9 mouse cellular contexts compared by ENCODE assay signal in the genomic region with DNA sequence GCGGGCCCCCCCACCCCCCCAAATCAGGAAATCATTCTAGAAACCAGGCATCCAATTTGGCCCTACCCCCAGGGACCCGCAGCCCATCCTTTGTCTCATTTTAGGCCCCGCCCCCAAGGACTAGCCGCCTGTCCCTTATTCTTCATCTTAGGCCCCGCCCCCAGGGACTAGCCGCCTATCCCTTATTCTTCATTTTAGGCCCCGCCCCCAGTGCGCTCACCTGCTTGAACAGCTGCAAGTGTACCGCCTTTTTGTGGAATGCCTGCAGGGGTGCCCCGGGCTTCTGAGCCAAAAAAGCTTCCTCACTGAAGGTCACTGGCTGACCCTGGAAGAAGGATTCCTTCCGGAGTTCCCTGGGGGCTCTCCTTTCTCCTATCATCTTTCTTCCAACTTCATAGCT. TPM values are rescaled to one million over a fixed set of nuclear protein-coding genes. Genes with fewer than 3 reads are reported as not detected.
DNase-seq lines count a peak whose midpoint lies in the region; ATAC-seq and TF ChIP-seq lines count a peak whose summit lies in the region.
"Had no signal": no experiment of that assay in that cellular context is flagged by ENCODE, and none has a peak within 500 bp of the region (broad histone marks: within the 10 kb centered on the region; RNA-seq: fewer than 3 reads in every experiment).

No protein-coding gene starts in this region.

- H3K36me3 ChIP-seq in hindbrain, embryonic 16.5 days (ENCODE audit: control insufficient read depth, insufficient read depth, low read length), result no peaks in the 10 kb centered on the region
- H3K36me3 ChIP-seq in liver, embryonic 14.5 days (replicated peaks; ENCODE audit: control insufficient read depth, insufficient read depth, low read depth), result no peaks in the 10 kb centered on the region
- H3K36me3 ChIP-seq in neural tube, embryonic 15.5 days, result no peaks in the 10 kb centered on the region
- H3K36me3 ChIP-seq: embryonic facial prominence, embryonic 12.5 days had no signal

- peak; percentile 55 for ATAC-seq in hindbrain, embryonic 16.5 days
- peak; percentile 31; the same call in 1 of the 2 replicates for ATAC-seq in liver, embryonic 14.5 days (ENCODE audit: insufficient read depth)
- ATAC-seq in neural tube, embryonic 15.5 days (ENCODE audit: low FRiP score), result peak; percentile 79
- no peak for ATAC-seq in activated CD4-positive, CD25-positive, alpha-beta regulatory T cell, adult 4 months

- DNase-seq in adrenal gland, postnatal 14 days, result peak; percentile 19
- no peak for DNase-seq in adrenal gland, adult 2 months
- DNase-seq in liver, embryonic 14.5 days (ENCODE audit: low read depth in 3 of 3, low spot score in 3 of 3), result no peak
- no peak for DNase-seq in spleen, adult 12 weeks (ENCODE audit: low spot score)
- DNase-seq in cerebellum, adult 11 months, result no peak

- 7% methylated on average over 11 of the region's 11 CpGs for WGBS in hindbrain, embryonic 16.5 days
- WGBS in liver, embryonic 14.5 days (ENCODE audit: insufficient replicate concordance), result 20% methylated on average over 11 of the region's 11 CpGs
- 6% methylated on average over 11 of the region's 11 CpGs for WGBS in neural tube, embryonic 15.5 days

- H3K9ac ChIP-seq in hindbrain, embryonic 16.5 days (ENCODE audit: low read depth, low read length), result no peak overlapping the region
- H3K9ac ChIP-seq in liver, embryonic 14.5 days (replicated peaks), result no peak overlapping the region
- H3K9ac ChIP-seq in neural tube, embryonic 15.5 days (replicated peaks), result no peak overlapping the region
- H3K9ac ChIP-seq: embryonic facial prominence, embryonic 12.5 days had no signal

- H3K4me3 ChIP-seq in hindbrain, embryonic 16.5 days (ENCODE audit: low read length), result peak overlapping the region; percentile 15; the same call in 1 of the 2 replicates
- H3K4me3 ChIP-seq in liver, embryonic 14.5 days (ENCODE audit: insufficient read depth in 1 of 2, low read depth in 2 of 2, low read length in 2 of 2), result no peak overlapping the region
- peak overlapping the region; percentile 25; the same call in 1 of the 2 replicates for H3K4me3 ChIP-seq in neural tube, embryonic 15.5 days (replicated peaks)
- H3K4me3 ChIP-seq: embryonic facial prominence, embryonic 12.5 days had no signal

- H3K4me1 ChIP-seq in hindbrain, embryonic 16.5 days (ENCODE audit: control insufficient read depth, insufficient read depth, low read depth, low read length), result no peaks in the 10 kb centered on the region
- H3K4me1 ChIP-seq in liver, embryonic 14.5 days (replicated peaks; ENCODE audit: control insufficient read depth in 2 of 2, insufficient read depth in 2 of 2, low read length in 1 of 2), result peaks cover 3 to 4% of the 10 kb centered on the region in 2 experiments; a peak in 1 of 4 replicates
- 0 out of 2 replicates have a peak, but pooled peaks cover 3% of the 10 kb centered on the region for H3K4me1 ChIP-seq in neural tube, embryonic 15.5 days
- H3K4me1 ChIP-seq: embryonic facial prominence, embryonic 12.5 days had no signal

- TF ChIP-seq EP300 in liver, embryonic 14.5 days (IDR thresholded peaks at IDR 0.05; ENCODE audit: low read depth), result no peak

- H3K9me3 ChIP-seq in hindbrain, embryonic 16.5 days (ENCODE audit: control insufficient read depth, low read length), result no peaks in the 10 kb centered on the region
- no peaks in the 10 kb centered on the region for H3K9me3 ChIP-seq in liver, embryonic 14.5 days (ENCODE audit: control insufficient read depth, low read length)
- H3K9me3 ChIP-seq in neural tube, embryonic 15.5 days (replicated peaks), result no peaks in the 10 kb centered on the region
- H3K9me3 ChIP-seq: embryonic facial prominence, embryonic 12.5 days had no signal

- no peaks in the 10 kb centered on the region for H3K27me3 ChIP-seq in hindbrain, embryonic 16.5 days (replicated peaks; ENCODE audit: control insufficient read depth, insufficient read depth, low read length)
- H3K27me3 ChIP-seq in liver, embryonic 14.5 days (ENCODE audit: control insufficient read depth, insufficient read depth, low read length), result no peaks in the 10 kb centered on the region
- H3K27me3 ChIP-seq in neural tube, embryonic 15.5 days (replicated peaks), result no peaks in the 10 kb centered on the region

- TF ChIP-seq CTCF in liver, embryonic 14.5 days (IDR thresholded peaks at IDR 0.05; ENCODE audit: low read depth), result no peak

- peak overlapping the region; percentile 40 for H3K4me2 ChIP-seq in hindbrain, embryonic 16.5 days (ENCODE audit: low read length)
- no peak overlapping the region for H3K4me2 ChIP-seq in liver, embryonic 14.5 days (ENCODE audit: low read depth)
- H3K4me2 ChIP-seq in neural tube, embryonic 15.5 days, result peak overlapping the region; percentile 39
- H3K4me2 ChIP-seq: embryonic facial prominence, embryonic 12.5 days had no signal

- H3K27ac ChIP-seq in hindbrain, embryonic 16.5 days (ENCODE audit: low read depth, low read length), result no peak overlapping the region
- H3K27ac ChIP-seq in liver, embryonic 14.5 days, result no peak overlapping the region
- no peak overlapping the region for H3K27ac ChIP-seq in neural tube, embryonic 15.5 days (replicated peaks)
- H3K27ac ChIP-seq: embryonic facial prominence, embryonic 12.5 days had no signal

RNA-seq across cellular contexts. Expression of a gene that starts 7.6 kb away (rescaled TPM):
- total RNA-seq in adrenal gland, postnatal 14 days (2021), result 1.7 and 9.7 TPM in 2 replicates
- total RNA-seq in adrenal gland, adult 2 months (2021), result 1 to 10 TPM; 1.8 TPM
- polyA plus RNA-seq in adrenal gland, adult 2 months (2012; rRNA removed), result 2.8 and 3.3 TPM in 2 replicates
- polyA plus RNA-seq in hindbrain, embryonic 16.5 days (2015; fragmentation: Nextera tagmentation; extraction: Ambion mirVana), result 3.8 and 4.7 TPM in 2 replicates
- 1.5 and 2.8 TPM in 2 replicates for polyA plus RNA-seq in liver, embryonic 14.5 days (2012; rRNA removed)
- polyA plus RNA-seq in liver, embryonic 14.5 days (2014; fragmentation: Nextera tagmentation; extraction: Ambion mirVana), result 0.78 and 0.89 TPM in 2 replicates
- polyA plus RNA-seq in neural tube, embryonic 15.5 days (2015; fragmentation: Nextera tagmentation; extraction: Ambion mirVana), result 5.6 and 7.7 TPM in 2 replicates
- 100 to 1,000 TPM; 205 to 208 TPM for polyA plus RNA-seq in activated CD4-positive, CD25-positive, alpha-beta regulatory T cell, adult 4 months (2017; shearing (Covaris generic))

RNA-seq across cellular contexts. Expression of a gene that starts 11.0 kb away (rescaled TPM):
- 91.4 and 116 TPM in 2 replicates for total RNA-seq in adrenal gland, postnatal 14 days (2021)
- 10 to 100 TPM; 75.8 to 87.5 TPM for total RNA-seq in adrenal gland, adult 2 months (2021)
- polyA plus RNA-seq in adrenal gland, adult 2 months (2012; rRNA removed), result 72.0 and 94.5 TPM in 2 replicates
- polyA plus RNA-seq in hindbrain, embryonic 16.5 days (2015; fragmentation: Nextera tagmentation; extraction: Ambion mirVana), result 43.2 and 44.7 TPM in 2 replicates
- 8.8 and 11.1 TPM in 2 replicates for polyA plus RNA-seq in liver, embryonic 14.5 days (2012; rRNA removed)
- polyA plus RNA-seq in liver, embryonic 14.5 days (2014; fragmentation: Nextera tagmentation; extraction: Ambion mirVana), result 4.7 and 5.1 TPM in 2 replicates
- polyA plus RNA-seq in neural tube, embryonic 15.5 days (2015; fragmentation: Nextera tagmentation; extraction: Ambion mirVana), result 42.7 and 43.7 TPM in 2 replicates
- 1 to 10 TPM; 1.5 to 3.2 TPM for polyA plus RNA-seq in activated CD4-positive, CD25-positive, alpha-beta regulatory T cell, adult 4 months (2017; shearing (Covaris generic))

RNA-seq across cellular contexts. Expression of a gene that starts 11.8 kb away (rescaled TPM):
- total RNA-seq in adrenal gland, postnatal 14 days (2021), result 0.38 and 1.4 TPM in 2 replicates
- total RNA-seq in adrenal gland, adult 2 months (2021), result 1 to 10 TPM in 1 of 2 experiments, under 1 TPM in 1; 0.63 to 1.8 TPM
- polyA plus RNA-seq in adrenal gland, adult 2 months (2012; rRNA removed), result 1.1 and 1.5 TPM in 2 replicates
- 5.1 and 6.3 TPM in 2 replicates for polyA plus RNA-seq in hindbrain, embryonic 16.5 days (2015; fragmentation: Nextera tagmentation; extraction: Ambion mirVana)
- polyA plus RNA-seq in liver, embryonic 14.5 days (2012; rRNA removed), result 4.4 and 5.5 TPM in 2 replicates
- 6.1 and 6.5 TPM in 2 replicates for polyA plus RNA-seq in liver, embryonic 14.5 days (2014; fragmentation: Nextera tagmentation; extraction: Ambion mirVana)
- polyA plus RNA-seq in neural tube, embryonic 15.5 days (2015; fragmentation: Nextera tagmentation; extraction: Ambion mirVana), result 1.6 and 10.2 TPM in 2 replicates
- under 1 TPM; 0.46 to 0.73 TPM for polyA plus RNA-seq in activated CD4-positive, CD25-positive, alpha-beta regulatory T cell, adult 4 months (2017; shearing (Covaris generic))

RNA-seq across cellular contexts. Expression of a gene that starts 16.9 kb away (rescaled TPM):
- 6.4 and 12.3 TPM in 2 replicates for total RNA-seq in adrenal gland, postnatal 14 days (2021)
- total RNA-seq in adrenal gland, adult 2 months (2021), result 1 to 10 TPM; 5.7 to 7.7 TPM
- 3.1 and 3.8 TPM in 2 replicates for polyA plus RNA-seq in adrenal gland, adult 2 months (2012; rRNA removed)
- 362 and 407 TPM in 2 replicates for polyA plus RNA-seq in hindbrain, embryonic 16.5 days (2015; fragmentation: Nextera tagmentation; extraction: Ambion mirVana)
- 0.22 and 0.34 TPM in 2 replicates for polyA plus RNA-seq in liver, embryonic 14.5 days (2012; rRNA removed)
- polyA plus RNA-seq in liver, embryonic 14.5 days (2014; fragmentation: Nextera tagmentation; extraction: Ambion mirVana), result 0.14 and 0.28 TPM in 2 replicates
- 309 and 350 TPM in 2 replicates for polyA plus RNA-seq in neural tube, embryonic 15.5 days (2015; fragmentation: Nextera tagmentation; extraction: Ambion mirVana)
- polyA plus RNA-seq in activated CD4-positive, CD25-positive, alpha-beta regulatory T cell, adult 4 months (2017; shearing (Covaris generic)), result 1 to 10 TPM; 3.5 to 4.2 TPM

RNA-seq across cellular contexts. Expression of a gene that starts 29.2 kb away (rescaled TPM):
- total RNA-seq in adrenal gland, postnatal 14 days (2021), result not detected in 2 replicates
- not detected for total RNA-seq in adrenal gland, adult 2 months (2021)
- 0.18 TPM in 1 of 2 replicates, not detected in the other for polyA plus RNA-seq in adrenal gland, adult 2 months (2012; rRNA removed)
- not detected in 2 replicates for polyA plus RNA-seq in hindbrain, embryonic 16.5 days (2015; fragmentation: Nextera tagmentation; extraction: Ambion mirVana)
- not detected in 2 replicates for polyA plus RNA-seq in liver, embryonic 14.5 days (2012; rRNA removed)
- not detected in 2 replicates for polyA plus RNA-seq in liver, embryonic 14.5 days (2014; fragmentation: Nextera tagmentation; extraction: Ambion mirVana)
- polyA plus RNA-seq in neural tube, embryonic 15.5 days (2015; fragmentation: Nextera tagmentation; extraction: Ambion mirVana), result not detected in 2 replicates
- not detected for polyA plus RNA-seq in activated CD4-positive, CD25-positive, alpha-beta regulatory T cell, adult 4 months (2017; shearing (Covaris generic))

Comparison
In these comparisons a context has a peak if more than half of its experiments do, and no peak if none do; other contexts are left out.
1. H3K4me3 ChIP-seq: peak in hindbrain, embryonic 16.5 days (single experiment) and neural tube, embryonic 15.5 days (single experiment); none in liver, embryonic 14.5 days (0 of 2).
2. RNA of a gene that starts 7.6 kb away (polyA plus RNA-seq): 205 to 208 TPM in activated CD4-positive, CD25-positive, alpha-beta regulatory T cell, adult 4 months; 5.6 to 7.7 TPM in neural tube, embryonic 15.5 days, 3.8 to 4.7 TPM in hindbrain, embryonic 16.5 days, 2.8 to 3.3 TPM in adrenal gland, adult 2 months and 0.78 to 2.8 TPM in liver, embryonic 14.5 days; every median in the first group is over 10 times any median in the second.